Mouse (Mus musculus) stomach, embryonic 16.5 days (tissue): Measurements from ENCODE around the gene Slc17a5. TPM values are rescaled to one million over a fixed set of nuclear protein-coding genes. Genes with fewer than 3 reads are reported as not detected.
A peak's percentile ranks its signal among the peaks of the same experiment; 100 is the strongest.

Experiments
- ATAC-seq: fragments of 200-750 bp; cut with Nextera tagmentation; 2 replicates; pipeline ENCODE4 v1.8.0; 2017; ENCODE audit warnings: moderate number of reproducible peaks, moderate TSS enrichment; ENCODE audit not compliant: insufficient read depth, low FRiP score
- H3K27ac ChIP-seq: fragments of 300-500 bp; sonication (generic); 2 replicates; pipeline ENCODE4 v1.5.1; 2014; ENCODE audit warnings: low read length
- H3K27me3 ChIP-seq: fragments of 300-500 bp; sonication (generic); 2 replicates; pipeline ENCODE4 v1.6.1; 2014; ENCODE audit warnings: low read length, control low read depth, mixed read lengths; ENCODE audit not compliant: control insufficient read depth, insufficient read depth
- H3K36me3 ChIP-seq: fragments of 300-500 bp; sonication (generic); 2 replicates; pipeline ENCODE4 v1.6.1; 2014; ENCODE audit warnings: low read length; ENCODE audit not compliant: control insufficient read depth, insufficient read depth
- H3K4me1 ChIP-seq: fragments of 300-500 bp; sonication (generic); 2 replicates; pipeline ENCODE4 v1.6.1; 2014; ENCODE audit warnings: low read length, control low read depth, mixed read lengths; ENCODE audit not compliant: control insufficient read depth, insufficient read depth
- H3K4me2 ChIP-seq: fragments of 300-500 bp; sonication (generic); 2 replicates; pipeline ENCODE4 v1.6.1; 2014; ENCODE audit warnings: low read depth, low read length, mixed read lengths
- H3K4me3 ChIP-seq: fragments of 300-500 bp; sonication (generic); replicated peaks from 2 replicates; pipeline ENCODE4 v1.5.1; 2014; ENCODE audit warnings: mild to moderate bottlenecking, low read length
- H3K9ac ChIP-seq: fragments of 300-500 bp; sonication (generic); 2 replicates; pipeline ENCODE4 v1.6.1; 2014; ENCODE audit warnings: low read length
- H3K9me3 ChIP-seq: fragments of 300-500 bp; sonication (generic); replicated peaks from 2 replicates; pipeline ENCODE4 v1.6.1; 2016; ENCODE audit warnings: low read length, control low read depth; ENCODE audit not compliant: control insufficient read depth
- WGBS: fragments of 180-500 bp; shearing (Covaris S2); extraction: QIAGEN DNeasy Blood & Tissue Kit; methylation state at CpG from one replicate; pipeline ENCODE4 v1.1.7; 2014; 5-methylcytosine and 5-hydroxymethylcytosine counted together
- polyA plus RNA-seq: library from polyadenylated mRNA; unstranded; fragments of >200 nt; fragmentation: Nextera tagmentation; extraction: Ambion mirVana; gene quantifications from 2 replicates; pipeline ENCODE4 v1.2.1, GENCODE M21; 2015

Slc17a5 gene
- polyA plus RNA-seq, 1 experiment from 2014 or later: 21.4 TPM

DNA sequence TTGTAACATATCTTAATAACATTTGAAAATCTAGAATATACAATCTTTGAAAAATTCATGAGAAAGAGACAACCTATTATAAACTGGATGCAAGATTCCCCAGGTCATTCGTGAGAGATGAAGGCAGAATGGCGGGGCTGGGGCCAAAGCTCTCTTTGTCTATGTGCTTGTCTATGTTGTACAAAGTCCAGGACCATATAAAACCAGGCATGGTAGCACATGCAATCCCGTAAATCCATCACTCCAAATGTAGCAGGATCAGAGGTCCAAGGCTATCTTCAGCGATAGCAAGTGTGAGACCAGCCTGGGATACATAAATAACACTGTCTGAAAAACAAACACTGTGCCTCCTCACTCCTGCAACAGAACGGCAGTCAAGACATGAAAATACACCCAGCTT, 12.1 kb upstream of the Slc17a5 start:
- H3K4me2 ChIP-seq: no peak overlapping the region
- no peak overlapping the region for H3K4me3 ChIP-seq
- H3K27me3 ChIP-seq: no peaks in the 10 kb centered on the region
- H3K9me3 ChIP-seq: no peaks in the 10 kb centered on the region
- no peak overlapping the region for H3K27ac ChIP-seq
- H3K4me1 ChIP-seq: no peaks in the 10 kb centered on the region
- no peak for ATAC-seq
- no peaks in the 10 kb centered on the region for H3K36me3 ChIP-seq
- 55% methylated on average over 5 of the region's 5 CpGs for WGBS
- no peak overlapping the region for H3K9ac ChIP-seq

- no peak overlapping the region for H3K4me2 ChIP-seq
- no peaks in the 10 kb centered on the region for H3K4me1 ChIP-seq
- H3K9me3 ChIP-seq: no peaks in the 10 kb centered on the region
- no peaks in the 10 kb centered on the region for H3K36me3 ChIP-seq
- WGBS: 4% methylated on average over 5 of the region's 5 CpGs
- H3K9ac ChIP-seq: no peak overlapping the region
- no peak overlapping the region for H3K27ac ChIP-seq
- no peak for ATAC-seq
- no peak overlapping the region for H3K4me3 ChIP-seq
- no peaks in the 10 kb centered on the region for H3K27me3 ChIP-seq
Measured at GRCm38 (mm10) chr9:78596834-78597233, 9.0 kb upstream of the Slc17a5 start.

- WGBS: 88% methylated on average over 18 of the region's 18 CpGs
- no peak for ATAC-seq
- Histone ChIP-seq H3K27me3 (no peaks in the 10 kb centered on the region), H3K9ac (no peak overlapping the region), H3K9me3 (no peaks in the 10 kb centered on the region), H3K4me3 (no peak overlapping the region), H3K4me2 (no peak overlapping the region), H3K36me3 (no peaks in the 10 kb centered on the region), H3K27ac (no peak overlapping the region), H3K4me1 (no peaks in the 10 kb centered on the region)
Measured at GRCm38 (mm10) chr9:78595769-78596555, 8.1 kb upstream of the Slc17a5 start.

DNA sequence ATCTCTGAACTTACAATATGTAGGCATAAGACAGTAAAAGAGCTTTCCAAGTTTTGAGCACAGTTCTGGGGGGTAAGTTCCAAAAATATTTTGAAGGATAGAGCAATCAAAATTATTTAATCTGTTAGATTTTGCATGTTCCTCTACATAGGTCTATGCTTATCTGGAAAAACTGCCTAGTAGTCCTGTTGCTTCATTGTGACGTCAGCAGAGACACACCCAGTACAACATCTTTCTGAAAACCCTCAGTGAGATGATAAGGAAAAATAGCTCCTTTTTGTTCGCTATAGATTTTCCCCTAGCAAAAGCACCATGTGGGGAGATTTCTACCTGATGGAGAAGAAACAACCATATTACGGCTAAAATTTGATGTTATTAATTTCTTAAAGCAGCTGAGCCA, 7.4 kb upstream of the Slc17a5 start:
- H3K9me3 ChIP-seq: no peaks in the 10 kb centered on the region
- no peak overlapping the region for H3K9ac ChIP-seq
- no peak for ATAC-seq
- no peaks in the 10 kb centered on the region for H3K27me3 ChIP-seq
- no peak overlapping the region for H3K4me2 ChIP-seq
- no peaks in the 10 kb centered on the region for H3K36me3 ChIP-seq
- H3K4me3 ChIP-seq: no peak overlapping the region
- H3K27ac ChIP-seq: no peak overlapping the region
- 69% methylated on average over 3 of the region's 3 CpGs for WGBS
- H3K4me1 ChIP-seq: no peaks in the 10 kb centered on the region

GRCm38 (mm10) chr9:78590471-78590870, 2.6 kb upstream of the Slc17a5 start:
- Histone ChIP-seq H3K4me1 (peaks cover 4% of the 10 kb centered on the region; the same call in 1 of the 2 replicates), H3K4me2 (no peak overlapping the region), H3K27me3 (no peaks in the 10 kb centered on the region), H3K9me3 (no peaks in the 10 kb centered on the region), H3K36me3 (no peaks in the 10 kb centered on the region), H3K27ac (no peak overlapping the region), H3K9ac (no peak overlapping the region), H3K4me3 (no peak overlapping the region)
- no peak for ATAC-seq
- 98% methylated on average over 2 of the region's 2 CpGs for WGBS

GRCm38 (mm10) chr9:78588411-78589033, 681 bp upstream of the Slc17a5 start:
- ATAC-seq: peak; percentile 27; the same call in 1 of the 2 replicates
- peak overlapping the region; percentile 62 for H3K9ac ChIP-seq
- WGBS: 64% methylated on average over 10 of the region's 10 CpGs

DNA sequence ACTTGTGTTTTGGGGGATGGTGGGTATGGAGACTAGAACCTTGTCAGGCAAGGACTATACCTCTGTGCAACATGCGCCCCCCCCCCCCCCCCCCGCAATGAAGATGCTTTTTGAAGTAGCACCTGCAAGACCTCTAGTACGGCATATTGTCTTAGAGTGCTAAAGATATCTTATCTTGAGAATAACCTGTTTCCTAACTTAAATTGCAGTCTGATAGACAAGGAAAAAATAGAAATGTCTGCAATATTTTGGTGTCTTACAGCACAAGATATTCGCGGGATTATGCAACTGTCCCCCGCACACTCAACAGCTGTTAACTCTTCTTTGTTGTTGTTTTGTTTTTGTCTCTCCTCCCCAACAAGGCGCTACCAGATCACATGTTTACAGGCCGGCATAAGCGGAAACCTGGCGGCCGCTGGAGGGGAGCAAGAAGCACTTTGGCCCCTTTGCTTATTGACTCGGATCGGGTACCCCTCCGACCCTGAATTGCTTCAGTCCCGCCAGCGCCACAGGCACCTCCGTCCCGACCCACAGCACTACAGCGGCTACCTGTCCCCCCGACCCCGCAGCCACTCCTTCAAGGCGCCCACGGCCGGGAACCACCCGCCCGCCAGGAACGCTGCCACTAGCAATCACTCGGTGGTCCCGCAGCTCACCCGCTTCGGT, 490 bp downstream of the Slc17a5 start:
- WGBS: under 1% methylated on average over 31 of the region's 31 CpGs
- H3K9me3 ChIP-seq: no peaks in the 10 kb centered on the region
- H3K9ac ChIP-seq: peak overlapping the region; percentile 77
- H3K36me3 ChIP-seq: no peaks in the 10 kb centered on the region
- no peaks in the 10 kb centered on the region for H3K27me3 ChIP-seq
- H3K27ac ChIP-seq: peak overlapping the region; percentile 19; the same call in 1 of the 2 replicates
- H3K4me3 ChIP-seq: peak overlapping the region; percentile 66
- H3K4me1 ChIP-seq: peaks cover 4% of the 10 kb centered on the region
- ATAC-seq: peak; percentile 9; the same call in 1 of the 2 replicates
- peak overlapping the region; percentile 61 for H3K4me2 ChIP-seq

More at GRCm38 (mm10) chr9:78588411-78589033, 681 bp upstream of the Slc17a5 start:
- Histone ChIP-seq H3K4me1 (peaks cover 4% of the 10 kb centered on the region), H3K9me3 (no peaks in the 10 kb centered on the region), H3K4me3 (peak overlapping the region; percentile 66), H3K4me2 (peak overlapping the region; percentile 61), H3K27me3 (no peaks in the 10 kb centered on the region), H3K36me3 (no peaks in the 10 kb centered on the region), H3K27ac (peak overlapping the region; percentile 44)

GRCm38 (mm10) chr9:78579644-78580396, 8.0 kb downstream of the Slc17a5 start:
- peaks cover 6% of the 10 kb centered on the region; the same call in 1 of the 2 replicates for H3K36me3 ChIP-seq
- peak; percentile 62; the same call in 1 of the 2 replicates for ATAC-seq
- H3K27ac ChIP-seq: no peak overlapping the region
- H3K4me1 ChIP-seq: no peaks in the 10 kb centered on the region
- no peak overlapping the region for H3K9ac ChIP-seq
- no peak overlapping the region for H3K4me2 ChIP-seq
- no peak overlapping the region for H3K4me3 ChIP-seq
- WGBS: 55% methylated on average over 10 of the region's 10 CpGs
- no peaks in the 10 kb centered on the region for H3K27me3 ChIP-seq
- H3K9me3 ChIP-seq: no peaks in the 10 kb centered on the region
